Mouse (Mus musculus): ENCODE data around the gene Gcn1l1.

Gene Gcn1l1

DNA sequence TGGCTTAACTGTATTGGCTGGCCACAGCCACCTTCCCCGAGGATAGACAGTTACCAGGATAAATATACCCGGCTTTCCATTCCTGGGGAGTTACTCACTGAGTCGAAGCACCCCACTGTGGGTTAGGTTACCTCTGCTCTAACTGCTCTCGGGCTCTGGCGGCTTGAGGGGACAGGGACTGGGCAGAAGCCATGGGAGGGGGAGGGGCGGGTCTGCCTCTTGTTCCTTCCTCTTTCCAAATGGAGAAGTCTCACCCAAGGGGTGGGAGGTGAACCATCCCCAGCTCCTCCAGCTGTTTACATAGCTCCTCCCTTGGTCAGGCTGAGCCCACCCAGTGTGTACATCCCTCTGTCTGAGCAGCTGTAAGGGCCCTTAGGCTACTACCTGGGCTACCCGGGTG, 29.4 kb upstream of the Gcn1l1 start:
- peak; percentile 98 for DNase-seq

DNA sequence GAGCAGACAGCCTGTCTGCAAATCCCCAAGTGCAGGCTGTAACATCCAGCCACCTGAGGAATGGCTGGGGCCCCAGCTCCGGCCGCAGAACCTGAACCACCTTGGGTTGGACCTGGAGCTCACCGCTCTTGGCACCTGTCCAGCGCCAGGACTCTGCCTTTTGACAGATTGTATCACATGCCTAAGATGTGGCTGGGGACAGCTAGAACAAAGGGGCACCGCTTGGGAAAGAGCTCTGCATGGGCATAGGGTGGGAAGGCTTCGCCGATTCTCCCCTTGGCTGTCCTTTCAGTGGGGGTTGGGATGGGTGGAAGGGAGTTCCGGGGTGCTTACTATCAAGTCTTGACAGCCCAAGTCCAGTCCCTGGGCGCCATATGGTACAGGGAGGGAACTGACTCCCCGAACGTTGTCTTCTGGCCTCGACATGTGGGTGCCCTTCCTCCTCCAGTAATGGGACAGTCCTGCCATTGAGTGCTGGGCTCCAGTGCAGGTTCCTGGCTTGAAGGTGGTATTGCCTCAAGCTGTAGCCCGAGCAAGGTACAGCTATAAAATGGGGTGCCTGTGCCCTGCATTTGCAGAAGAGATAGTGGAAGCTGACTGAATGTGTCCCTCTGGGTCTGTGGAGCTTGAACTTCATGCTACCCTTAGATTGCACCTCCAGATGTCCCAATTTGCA, 26.9 kb upstream of the Gcn1l1 start:
- peak; percentile 95 for DNase-seq

DNA sequence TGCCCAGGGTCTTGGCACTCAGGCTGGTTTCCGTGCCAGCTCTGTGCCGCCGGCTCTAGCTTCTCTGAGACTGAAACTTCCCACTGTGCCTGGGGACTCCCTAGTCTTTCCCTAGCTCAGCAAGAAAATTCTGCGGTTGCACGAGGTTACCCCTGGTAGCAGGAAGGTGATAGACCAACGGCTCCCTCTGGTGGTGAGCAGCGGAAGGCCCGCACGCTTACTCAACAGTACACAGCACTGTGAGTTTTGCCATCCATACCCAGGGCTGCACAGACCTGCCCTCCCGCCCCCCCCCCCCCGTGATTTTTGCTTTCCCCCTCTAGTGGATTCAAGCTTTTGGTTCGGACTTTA, 26.4 kb upstream of the Gcn1l1 start:
- DNase-seq = peak; percentile 99

DNA sequence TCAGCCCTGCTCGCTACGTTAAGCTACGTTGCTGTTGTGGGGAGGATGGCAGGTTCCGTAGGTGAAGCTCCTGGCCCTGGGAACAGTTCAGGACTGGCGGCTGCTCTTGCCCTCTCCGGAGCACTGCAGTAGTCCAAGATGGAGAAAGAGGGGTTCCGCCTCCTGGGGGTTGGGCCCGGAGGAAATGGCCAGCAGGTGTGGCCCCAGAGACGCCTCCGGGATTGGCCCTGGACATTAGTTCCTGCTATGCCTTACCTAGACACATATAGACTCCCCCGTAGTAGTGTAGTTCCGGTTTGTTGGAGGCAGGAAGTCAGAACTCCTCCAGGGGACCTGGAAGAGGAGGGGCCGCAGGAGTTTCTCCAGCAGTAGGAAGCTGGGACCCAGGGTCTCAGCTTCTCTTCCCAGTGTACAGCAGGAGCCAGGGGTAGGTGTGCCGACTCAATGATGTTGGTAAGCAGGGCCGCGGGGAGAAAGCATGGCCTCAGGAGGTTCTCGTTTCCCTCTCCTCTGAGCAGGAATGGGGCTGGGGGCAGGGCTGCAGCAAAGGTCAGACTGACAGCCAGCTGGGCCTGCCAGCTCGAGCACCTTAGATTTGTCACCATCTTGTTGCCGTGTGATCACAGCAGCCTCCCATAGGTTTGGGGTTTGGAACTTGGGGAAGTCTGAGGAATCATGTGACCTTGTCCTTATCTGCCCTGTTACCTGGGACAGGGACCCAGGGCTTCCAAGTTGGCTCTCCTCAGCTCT, 22.2 kb upstream of the Gcn1l1 start:
- DNase-seq = peak; percentile 96

DNA sequence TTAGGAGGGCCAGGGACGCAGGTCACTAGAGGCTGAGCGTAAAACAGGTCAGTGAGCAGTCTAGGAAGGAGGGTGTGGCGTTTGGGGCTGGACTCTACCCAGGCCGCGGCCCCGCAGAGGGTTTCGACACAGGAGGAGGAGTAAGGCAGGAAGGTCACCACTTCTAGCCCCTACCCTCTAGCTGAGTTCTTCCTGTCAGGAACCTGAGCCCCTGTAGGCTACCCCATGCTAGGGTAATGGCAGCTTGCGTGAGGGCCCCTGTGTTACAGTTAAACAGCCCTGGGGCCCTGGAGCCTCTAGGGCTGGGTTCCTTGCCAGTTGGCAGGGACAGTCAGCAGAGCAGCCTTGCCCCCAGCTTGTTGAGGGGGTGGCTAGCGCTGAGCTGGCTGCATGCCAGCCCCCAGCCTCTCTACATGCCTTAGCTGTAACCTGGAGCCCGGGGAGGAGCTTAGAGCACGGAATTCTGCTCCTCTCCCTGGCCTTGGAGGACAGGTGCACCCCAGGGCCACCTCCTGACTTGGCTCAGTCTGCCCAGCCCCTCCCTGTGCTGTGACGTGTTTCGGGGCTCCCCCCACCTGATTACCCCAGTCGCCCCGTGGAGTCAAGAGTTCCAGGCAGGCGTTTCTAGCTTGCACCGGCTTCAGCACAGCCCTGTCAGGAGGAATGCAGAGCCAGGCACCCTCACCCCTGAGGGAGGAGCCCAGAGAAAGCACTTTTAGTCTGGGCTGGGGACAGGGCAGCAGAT, 21.4 kb upstream of the Gcn1l1 start:
- DNase-seq = peak; percentile 98

DNA sequence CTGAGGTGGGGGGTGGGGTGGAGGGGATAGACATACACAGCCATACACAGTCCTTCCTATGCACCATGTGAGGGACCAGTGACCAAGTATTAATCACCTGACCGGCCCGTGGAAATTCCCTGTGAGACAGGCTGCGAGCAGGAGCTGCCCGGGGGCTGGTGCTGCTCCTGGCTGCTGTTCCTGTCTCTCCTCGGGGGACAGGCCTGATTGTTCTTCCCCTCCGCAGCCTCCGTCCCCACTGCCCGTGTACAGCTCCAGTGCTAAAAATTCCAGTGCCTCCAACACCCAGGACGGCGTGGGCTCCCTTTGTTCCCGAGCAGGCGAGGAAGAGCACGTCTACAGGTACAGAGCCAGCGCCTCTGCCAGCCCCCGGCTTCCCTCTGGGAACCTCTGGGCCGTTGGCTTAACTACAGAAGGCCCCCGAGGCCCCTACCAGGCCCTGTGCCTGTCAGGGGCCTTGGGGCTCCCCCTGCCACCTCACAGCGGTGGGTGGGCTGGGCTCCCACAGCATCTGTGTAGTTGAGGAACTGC, 20.3 kb upstream of the Gcn1l1 start:
- no peak for DNase-seq

DNA sequence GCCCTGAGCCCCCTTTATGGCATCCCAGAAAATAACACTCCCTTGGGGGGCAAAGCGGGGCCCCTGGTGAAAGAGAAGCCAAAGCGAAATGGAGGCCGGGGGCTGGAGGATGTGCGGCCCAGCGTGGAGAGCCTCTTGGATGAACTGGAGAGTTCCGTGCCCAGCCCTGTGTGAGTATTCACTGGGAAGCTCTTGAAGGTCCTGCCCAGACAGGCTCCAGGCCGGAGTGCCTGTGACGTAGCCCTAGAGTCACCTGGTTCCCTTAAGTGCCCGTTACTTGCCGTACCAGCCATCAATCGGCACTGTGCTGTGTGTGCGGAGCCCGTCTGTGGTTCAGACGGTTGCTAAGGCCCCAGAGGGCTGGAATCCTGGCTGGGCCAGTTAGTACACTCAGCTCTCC, 19.4 kb upstream of the Gcn1l1 start:
- DNase-seq = no peak

DNA sequence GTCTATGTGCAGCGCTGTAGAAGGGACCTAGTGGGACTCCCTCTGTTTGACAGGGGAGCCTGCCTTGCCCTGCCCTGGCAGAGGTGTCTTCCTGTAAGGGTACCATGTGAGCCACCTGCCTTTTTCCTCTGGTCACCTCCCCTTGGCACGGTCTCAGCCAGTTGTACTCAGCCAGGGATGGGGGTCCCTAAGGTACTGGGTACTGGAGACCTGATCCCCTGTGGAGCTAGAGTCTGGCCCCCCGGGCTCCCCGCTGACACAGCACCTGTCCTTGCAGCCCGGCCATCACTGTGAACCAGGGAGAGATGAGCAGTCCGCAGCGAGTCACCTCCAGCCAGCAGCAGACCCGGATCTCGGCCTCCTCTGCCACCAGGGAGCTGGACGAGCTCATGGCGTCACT, 18.5 kb upstream of the Gcn1l1 start:
- no peak for DNase-seq

DNA sequence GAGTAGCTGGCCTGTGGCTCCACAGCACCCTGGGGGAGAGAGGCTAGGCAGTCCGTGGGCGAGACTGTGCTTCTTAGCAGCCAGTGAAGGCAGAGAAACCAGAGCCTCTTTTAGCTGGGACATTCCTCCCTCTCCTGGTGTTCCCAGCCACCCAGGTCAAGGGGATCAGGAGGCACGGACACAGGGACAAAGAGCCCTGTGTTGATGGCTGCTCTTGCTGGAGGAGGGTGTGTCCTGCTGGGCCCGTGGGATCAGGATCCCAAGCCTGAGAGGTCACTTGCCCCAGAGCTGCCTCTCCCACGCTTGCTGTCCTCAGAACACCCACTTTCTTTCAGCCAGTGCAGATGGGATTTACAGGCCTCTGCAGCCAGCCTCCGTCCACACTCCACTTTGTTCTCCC, 18.0 kb upstream of the Gcn1l1 start:
- no peak for DNase-seq

DNA sequence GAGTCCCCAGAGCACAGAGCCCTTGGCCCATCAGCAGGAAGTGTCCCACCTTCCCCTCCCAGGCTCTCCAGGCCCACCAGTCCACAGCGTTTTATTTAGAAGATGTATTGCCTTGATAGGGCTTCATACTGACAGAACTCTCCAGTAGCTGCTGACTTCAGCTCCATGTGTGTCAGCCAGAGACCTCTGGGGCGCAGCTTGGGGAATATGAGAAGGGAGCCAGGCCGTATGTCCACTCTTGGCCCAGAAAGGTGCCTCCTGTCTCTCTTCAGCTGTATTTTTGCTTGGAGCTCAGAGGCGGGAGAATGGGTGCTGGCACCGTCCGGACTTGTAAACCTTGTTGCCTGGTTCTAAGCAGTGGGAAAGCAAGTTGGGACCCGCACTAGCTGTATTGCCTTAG, 17.6 kb upstream of the Gcn1l1 start:
- no peak for DNase-seq

DNA sequence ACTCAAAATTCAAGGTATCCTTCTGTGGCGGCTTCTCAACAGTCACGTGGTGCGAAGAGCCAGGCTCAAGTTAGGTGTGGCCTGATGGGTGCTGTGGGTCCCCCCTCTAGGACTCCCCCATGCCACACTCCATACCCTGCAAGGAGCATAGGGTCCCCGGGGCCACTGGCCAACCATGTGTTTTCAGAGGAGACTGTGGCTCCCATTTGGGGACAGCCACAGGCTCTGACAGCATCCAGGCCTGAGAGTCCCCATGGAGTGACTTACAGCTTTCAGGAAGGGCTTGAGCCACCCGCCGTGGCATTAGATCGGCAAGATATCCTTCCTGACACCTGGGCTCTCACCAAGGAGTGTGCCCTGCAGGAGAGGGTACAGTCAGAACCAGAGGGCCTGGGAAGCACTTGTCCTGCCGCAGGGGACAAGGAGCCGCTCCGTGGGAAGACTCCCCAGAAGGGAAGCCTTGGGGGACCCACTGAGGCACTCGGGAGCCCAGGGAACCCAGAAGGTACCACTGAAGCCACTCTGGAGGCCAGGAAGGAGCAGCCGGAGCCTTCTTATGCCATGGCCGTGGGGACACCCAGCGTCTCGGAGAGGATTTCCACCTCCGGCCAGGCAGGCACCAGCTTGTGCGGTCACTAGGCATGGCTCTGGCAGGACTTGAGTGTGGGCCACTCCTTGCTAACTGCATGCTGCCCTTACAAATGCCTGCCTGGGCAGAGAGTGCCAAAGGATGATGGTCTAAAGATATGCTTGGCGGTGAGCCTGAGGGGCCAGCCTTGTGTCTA, 16.4 kb upstream of the Gcn1l1 start:
- DNase-seq = no peak

DNA sequence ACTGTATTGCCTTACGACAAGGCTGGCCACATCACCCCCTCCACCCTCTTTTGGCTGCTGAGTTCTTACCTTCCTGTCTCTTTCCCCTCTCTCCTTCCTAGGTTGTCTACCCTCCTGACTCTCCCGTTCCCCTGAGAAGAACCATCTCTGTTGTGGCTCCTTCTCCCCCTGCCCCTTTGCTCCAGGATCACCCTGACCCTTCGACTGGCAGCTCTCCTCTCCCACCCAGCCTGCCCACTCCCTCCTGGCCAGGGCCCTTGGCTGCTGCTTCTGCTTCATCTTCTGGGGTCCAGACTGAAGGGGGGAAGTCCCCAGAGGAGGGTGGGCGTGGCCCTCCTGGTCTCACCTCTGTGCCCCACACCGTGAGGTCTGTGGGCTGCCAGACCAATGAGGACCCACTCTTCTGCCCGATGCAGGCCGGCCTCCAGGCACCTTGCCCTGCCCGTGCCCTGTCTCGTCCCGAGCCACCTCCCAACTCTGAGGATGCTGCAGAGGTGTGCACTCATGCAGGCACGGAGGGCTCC, 14.5 kb upstream of the Gcn1l1 start:
- DNase-seq = peak; percentile 91

DNA sequence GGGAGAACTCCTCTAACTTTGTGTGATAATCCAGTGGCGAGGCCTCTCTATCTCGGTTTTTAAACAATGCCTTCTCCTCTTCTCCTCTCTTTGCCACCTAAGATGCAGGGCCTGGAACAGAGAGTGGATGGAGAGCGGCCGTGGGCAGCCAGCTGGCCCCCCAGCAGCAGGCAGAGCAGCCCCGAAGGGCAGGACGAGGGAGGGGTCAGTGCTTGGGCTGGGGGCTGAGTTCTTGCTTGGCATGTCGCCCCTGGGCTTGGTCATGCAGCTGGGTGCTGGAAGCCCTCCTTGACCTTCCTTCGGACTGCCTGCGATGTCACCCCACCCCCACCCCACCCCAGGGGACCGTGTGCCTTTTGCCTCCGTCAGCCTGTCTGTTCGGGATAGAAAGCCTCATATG, 13.7 kb upstream of the Gcn1l1 start:
- peak; percentile 87 for DNase-seq

DNA sequence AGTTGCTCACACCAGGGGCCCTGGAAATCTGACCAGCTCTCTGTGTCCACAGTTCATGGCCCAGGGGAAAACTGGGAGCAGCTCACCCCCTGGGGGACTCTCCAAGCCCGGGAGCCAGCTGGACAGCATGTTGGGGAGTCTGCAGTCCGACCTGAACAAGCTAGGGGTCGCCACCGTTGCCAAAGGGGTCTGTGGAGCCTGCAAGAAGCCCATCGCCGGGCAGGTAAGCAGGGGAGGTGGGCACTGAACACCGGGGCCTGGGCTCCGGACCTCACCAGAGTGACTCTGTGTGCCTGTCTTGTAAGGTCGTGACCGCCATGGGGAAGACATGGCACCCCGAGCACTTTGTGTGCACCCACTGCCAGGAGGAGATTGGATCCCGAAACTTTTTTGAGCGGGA, 13.3 kb upstream of the Gcn1l1 start:
- DNase-seq = peak; percentile 92

DNA sequence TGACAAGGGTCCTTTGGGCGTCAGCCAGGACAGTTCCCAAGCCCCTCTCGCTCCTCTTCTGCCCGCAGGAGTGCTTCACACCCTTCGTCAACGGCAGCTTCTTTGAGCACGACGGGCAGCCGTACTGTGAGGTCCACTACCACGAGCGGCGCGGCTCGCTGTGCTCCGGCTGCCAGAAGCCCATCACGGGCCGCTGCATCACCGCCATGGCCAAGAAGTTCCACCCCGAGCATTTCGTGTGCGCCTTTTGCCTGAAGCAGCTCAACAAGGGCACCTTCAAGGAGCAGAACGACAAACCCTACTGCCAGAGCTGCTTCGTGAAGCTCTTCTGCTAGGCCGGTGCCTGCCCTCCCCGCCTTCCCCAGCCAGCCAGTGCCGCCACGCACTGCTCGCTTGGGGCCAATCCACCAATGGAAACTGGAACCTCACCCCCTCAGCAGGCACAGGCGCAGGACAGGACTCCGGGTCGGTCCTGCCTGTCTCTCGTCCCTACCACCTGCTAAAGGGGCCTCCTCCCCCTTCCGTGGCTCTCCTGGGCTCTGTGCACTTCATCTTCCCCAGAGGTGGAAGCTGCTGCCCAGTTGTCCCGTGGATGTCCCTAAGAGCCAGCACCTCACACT, 11.1 kb upstream of the Gcn1l1 start:
- DNase-seq = peak; percentile 92

DNA sequence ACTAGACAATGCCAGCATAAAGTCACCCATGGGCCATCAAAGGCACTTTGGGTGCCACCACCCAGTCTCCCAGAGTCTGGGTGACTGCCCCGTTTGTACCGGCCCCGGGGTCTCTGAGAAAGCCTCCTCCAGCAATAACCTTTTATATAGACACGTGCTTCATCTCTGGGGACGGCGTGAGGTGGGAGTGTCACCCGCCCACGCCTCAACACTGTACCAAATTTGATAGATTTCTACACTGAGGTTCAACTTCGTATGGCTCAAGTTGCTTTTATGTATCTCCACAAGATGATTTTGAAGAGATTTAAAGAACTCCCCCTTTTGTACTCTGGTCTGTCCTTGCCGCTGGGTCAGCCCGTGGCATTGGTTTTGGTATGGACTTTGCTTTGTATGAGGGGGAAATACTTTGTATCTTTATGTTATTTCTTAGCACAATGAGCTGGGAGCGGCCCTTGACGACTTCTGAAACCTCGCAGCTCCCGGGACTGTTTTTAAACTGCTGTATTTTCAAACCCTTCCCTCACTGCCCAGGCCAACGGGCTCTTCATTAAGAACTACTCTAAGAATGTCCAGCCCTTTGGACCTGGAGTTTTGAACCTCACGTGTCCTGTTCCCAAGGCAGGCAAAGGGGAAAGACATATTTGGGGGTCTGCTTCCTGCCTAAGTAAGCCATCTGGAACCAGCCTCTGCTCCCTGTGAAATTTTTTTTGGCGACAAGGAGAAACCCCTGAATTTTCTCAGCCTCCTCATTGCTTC, 10.3 kb upstream of the Gcn1l1 start:
- DNase-seq = no peak

DNA sequence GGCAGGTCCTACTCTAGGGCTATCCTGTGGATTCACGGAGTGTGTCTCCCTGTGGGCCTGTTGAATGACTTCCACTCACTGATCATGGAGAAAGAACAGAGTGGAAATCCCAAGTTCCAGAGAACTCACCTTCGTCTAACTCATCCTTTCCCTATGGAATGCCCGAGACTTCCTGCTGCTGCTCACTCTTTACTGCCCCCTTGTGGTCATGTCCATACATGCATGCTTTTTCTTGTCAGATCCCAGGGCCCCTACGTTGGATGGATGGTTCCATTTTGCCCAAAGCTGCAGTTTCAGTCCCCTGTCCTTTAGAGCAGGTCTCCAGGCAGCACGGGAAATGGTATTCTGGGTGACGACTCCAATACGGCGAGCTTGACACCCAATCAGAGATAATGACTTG, 8.8 kb upstream of the Gcn1l1 start:
- peak; percentile 96 for DNase-seq

DNA sequence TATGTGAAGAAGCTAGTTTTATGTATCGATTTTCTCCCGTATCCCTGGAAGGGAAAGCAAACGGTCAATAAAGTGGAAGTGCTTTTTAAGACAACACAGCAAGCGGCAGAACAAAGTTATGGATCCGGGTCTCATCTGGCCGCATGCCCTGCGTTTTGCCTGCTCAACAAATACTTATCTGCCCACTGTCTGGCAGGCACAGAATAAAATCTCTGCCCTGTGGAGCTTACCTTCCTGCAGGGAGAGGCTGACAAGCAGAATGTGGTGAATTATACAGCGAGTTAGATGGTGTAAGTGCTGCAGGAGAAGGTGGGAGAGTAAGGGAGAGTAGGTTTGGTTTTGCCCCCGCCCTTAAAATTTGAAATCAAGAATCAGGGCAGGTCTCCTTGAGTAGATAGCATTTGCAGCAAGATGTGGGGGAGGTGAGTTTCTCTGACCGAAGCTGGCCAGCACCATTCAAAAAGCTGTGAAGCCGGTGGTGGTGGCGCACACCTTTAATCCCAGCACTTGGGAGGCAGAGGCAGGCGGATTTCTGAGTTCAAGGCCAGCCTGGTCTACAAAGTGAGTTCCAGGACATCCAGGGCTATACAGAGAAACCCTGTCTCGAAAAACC, 6.8 kb upstream of the Gcn1l1 start:
- peak; percentile 90 for DNase-seq

DNA sequence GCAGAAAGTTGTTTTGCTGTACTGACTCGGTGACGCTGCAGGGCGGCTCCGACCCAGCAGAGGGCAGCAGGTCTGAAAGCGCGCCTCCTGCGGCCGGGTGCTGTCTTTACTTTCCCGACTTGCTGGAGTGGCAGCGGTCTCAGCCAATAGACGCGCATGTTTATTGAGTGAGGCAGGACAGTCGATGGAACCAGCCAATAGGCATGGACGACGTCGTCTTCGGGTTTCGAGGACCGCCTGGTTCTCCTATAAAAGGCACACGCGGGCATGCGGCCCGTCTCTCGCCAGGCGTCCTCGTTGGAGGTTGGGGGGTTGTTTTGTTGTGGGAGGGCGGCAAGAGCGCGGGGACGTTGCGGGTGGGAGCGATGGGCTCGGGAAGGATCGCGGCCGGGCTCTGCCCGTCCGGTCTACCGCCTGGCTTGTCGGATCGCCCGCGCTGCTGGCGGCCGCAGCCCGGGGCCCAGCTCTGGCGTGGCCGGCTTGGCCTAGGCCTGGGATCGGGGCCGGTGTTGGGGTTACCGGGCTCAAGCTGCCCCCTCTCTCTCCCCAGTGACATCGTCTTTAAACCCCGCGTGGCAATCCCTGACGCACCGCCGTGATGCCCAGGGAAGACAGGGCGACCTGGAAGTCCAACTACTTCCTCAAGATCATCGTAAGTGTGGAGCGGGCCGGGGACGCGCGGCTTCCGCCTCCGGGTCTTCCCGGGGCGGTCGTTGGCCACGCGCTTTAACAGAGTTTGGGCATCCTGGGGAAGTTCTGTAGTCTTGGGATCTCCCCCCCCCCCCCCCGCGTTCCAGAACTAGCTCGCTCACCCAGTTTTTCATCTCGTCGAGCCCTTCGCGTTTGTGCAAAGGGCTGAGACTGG, 5.6 kb upstream of the Gcn1l1 start, which contains the start of gene Rplp0:
Gene Rplp0, plus strand, starts transcription at position 231 of the 865 bp plus-strand sequence.
- DNase-seq = peak; percentile 100

DNA sequence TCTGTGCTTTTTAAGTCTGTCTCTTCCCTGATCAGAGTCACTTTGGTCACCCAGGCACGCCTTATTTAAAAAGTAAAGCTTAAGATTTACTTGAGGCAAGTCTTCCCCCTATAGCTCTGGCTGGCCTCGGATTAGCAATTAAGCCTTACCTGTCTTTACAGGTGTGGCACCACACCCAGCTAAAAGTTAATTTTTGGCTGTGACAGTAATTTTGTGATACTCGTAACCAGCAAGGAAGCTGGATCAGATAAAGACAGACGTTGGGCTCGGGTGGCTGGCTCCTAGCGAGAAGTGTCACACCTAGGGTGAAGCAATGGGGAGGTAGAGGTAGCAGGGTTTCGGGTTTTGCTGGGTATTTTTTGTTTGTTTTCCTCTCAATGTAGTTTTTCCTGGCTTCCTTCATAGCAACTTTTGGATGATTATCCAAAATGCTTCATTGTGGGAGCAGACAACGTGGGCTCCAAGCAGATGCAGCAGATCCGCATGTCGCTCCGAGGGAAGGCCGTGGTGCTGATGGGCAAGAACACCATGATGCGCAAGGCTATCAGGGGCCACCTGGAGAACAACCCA, 4.6 kb upstream of the Gcn1l1 start:
- DNase-seq = no peak
